Mouse (Mus musculus): ENCODE results near the gene Tsen34. TPM values are rescaled to one million over a fixed set of nuclear protein-coding genes. Genes with fewer than 3 reads are reported as not detected.

Gene Tsen34
- total RNA-seq, 1 experiment = 90.2 TPM

DNA sequence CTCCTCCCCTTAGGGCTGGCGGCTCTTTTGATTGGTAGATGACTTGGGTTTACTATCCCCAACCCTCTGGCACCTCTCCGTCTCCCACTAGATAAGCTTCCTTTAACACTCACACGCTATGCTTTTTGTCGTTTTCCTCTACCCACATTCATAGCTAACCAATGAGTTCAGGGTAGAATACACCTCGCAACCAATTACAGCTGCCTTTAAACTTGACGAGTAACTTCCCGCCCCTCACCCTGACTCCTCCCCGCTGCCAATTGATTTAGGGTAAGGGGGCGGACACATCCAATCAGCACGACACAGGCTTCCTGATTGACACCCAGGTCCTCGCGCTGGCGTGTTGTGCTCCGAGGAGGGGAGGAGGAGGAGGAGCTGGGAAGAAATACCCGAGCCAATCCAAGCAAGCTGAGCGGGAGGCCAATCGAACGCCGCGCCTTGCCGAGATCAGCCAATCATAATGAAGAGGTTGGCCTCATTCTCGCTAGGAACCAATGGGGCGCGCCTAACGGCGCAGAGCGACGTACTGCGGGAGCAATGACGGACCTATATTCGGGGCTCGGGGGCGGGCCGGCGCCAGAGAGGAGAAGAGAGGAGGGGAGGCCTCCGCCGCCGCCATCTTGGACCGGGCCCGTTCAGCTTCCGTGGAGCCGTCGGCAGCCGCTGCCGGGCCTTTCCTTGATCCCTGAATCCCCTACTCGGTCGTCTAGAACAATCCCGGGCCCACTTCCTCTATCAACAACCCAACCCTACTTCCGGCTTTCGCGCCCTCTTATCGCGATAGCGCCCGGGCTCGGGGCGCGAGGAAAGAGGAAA, 47.8 kb upstream of the Tsen34 start, which contains the start of gene Cnot3:
Gene Cnot3, plus strand, starts transcription at position 597 of the 816 bp plus-strand sequence.
- H3K36me3 ChIP-seq (ENCODE audit: control insufficient read depth, insufficient read depth, low read length, poor library complexity, severe bottlenecking) = peaks cover 27% of the 10 kb centered on the region
- H3K4me3 ChIP-seq (ENCODE audit: insufficient read depth in 1 of 2, low read depth in 1 of 2, low read length in 2 of 2, poor library complexity in 1 of 2, severe bottlenecking in 1 of 2) = peak within 1 kb of the TSS; percentile 90 to 93
- H3K9ac ChIP-seq (ENCODE audit: insufficient read depth, low read depth, low read length, poor library complexity, severe bottlenecking) = peak within 1 kb of the TSS; percentile 98
- H3K9me3 ChIP-seq (ENCODE audit: control insufficient read depth, insufficient read depth, low read depth, low read length) = no peaks in the 10 kb centered on the region
- in situ Hi-C loops (cut with MboI; ENCODE audit: low sequenced_read_pairs in 2 of 2, unreplicated experiment in 2 of 2) = no loop called here
- H3K4me1 ChIP-seq (ENCODE audit: control insufficient read depth in 2 of 2, insufficient read depth in 2 of 2, low read length in 2 of 2, poor library complexity in 1 of 2) = peaks cover 2 to 14% of the 10 kb centered on the region in 2 experiments; a peak in 2 of 4 replicates
- peak within 1 kb of the TSS; percentile 92 for H3K27ac ChIP-seq (ENCODE audit: insufficient read depth, low read depth, low read length, poor library complexity, severe bottlenecking)
- TF ChIP-seq HCFC1 (IDR thresholded peaks at IDR 0.05; ENCODE audit: borderline replicate concordance, insufficient read depth, low read length) (peak; percentile 55; the same call in 1 of the 2 replicates), CHD2 (IDR thresholded peaks at IDR 0.05; ENCODE audit: low read depth, low read length) (peak; percentile 96), ZC3H11A (IDR thresholded peaks at IDR 0.05; ENCODE audit: borderline replicate concordance, low read depth, low read length) (no peak)
- DNase-seq (ENCODE audit: low read depth, low spot score) = peak; percentile 99

DNA sequence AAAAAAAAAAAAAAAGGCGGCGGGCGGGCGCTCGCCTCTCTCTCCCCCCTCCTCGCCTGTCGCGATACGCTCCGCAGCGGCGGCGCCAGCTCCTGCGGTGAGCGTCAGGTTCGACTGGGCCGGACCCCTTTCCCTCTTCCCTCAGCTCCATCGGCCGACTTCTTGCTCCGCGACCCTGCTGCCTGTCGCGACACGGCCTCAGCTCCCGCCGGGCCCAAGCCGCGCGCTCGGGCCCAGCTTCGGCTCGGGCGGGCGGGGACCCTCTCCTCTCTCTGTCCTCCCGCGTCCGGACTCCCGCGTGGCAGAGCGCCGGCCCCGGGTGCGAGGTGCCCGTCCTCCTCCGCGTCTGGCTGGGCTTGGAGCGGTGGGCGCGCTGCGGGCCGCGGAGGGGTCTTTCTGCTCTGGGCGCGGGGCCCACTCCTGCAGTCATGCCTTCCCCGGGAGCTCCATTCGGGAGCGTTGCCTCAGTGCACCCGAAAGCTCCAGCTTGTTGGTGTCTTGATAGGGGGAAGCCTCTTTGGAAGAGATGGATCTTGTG, 47.1 kb upstream of the Tsen34 start:
- TF ChIP-seq ZNF384 (IDR thresholded peaks at IDR 0.05; ENCODE audit: low read depth, low read length) (peak; percentile 98), HCFC1 (IDR thresholded peaks at IDR 0.05; ENCODE audit: borderline replicate concordance, insufficient read depth, low read length) (no peak)
- in situ Hi-C loops (cut with MboI; ENCODE audit: low sequenced_read_pairs in 2 of 2, unreplicated experiment in 2 of 2) = no loop called here
- H3K4me1 ChIP-seq (ENCODE audit: control insufficient read depth in 2 of 2, insufficient read depth in 2 of 2, low read length in 2 of 2, poor library complexity in 1 of 2) = peaks cover 2 to 14% of the 10 kb centered on the region in 2 experiments; a peak in 2 of 4 replicates
- no peaks in the 10 kb centered on the region for H3K9me3 ChIP-seq (ENCODE audit: control insufficient read depth, insufficient read depth, low read depth, low read length)
- H3K9ac ChIP-seq (ENCODE audit: insufficient read depth, low read depth, low read length, poor library complexity, severe bottlenecking) = peak overlapping the region; percentile 98
- peak overlapping the region; percentile 92 for H3K27ac ChIP-seq (ENCODE audit: insufficient read depth, low read depth, low read length, poor library complexity, severe bottlenecking)
- peak overlapping the region; percentile 90 to 93 for H3K4me3 ChIP-seq (ENCODE audit: insufficient read depth in 1 of 2, low read depth in 1 of 2, low read length in 2 of 2, poor library complexity in 1 of 2, severe bottlenecking in 1 of 2)
- no peak for DNase-seq (ENCODE audit: low read depth, low spot score)
- H3K36me3 ChIP-seq (ENCODE audit: control insufficient read depth, insufficient read depth, low read length, poor library complexity, severe bottlenecking) = peaks cover 24% of the 10 kb centered on the region

DNA sequence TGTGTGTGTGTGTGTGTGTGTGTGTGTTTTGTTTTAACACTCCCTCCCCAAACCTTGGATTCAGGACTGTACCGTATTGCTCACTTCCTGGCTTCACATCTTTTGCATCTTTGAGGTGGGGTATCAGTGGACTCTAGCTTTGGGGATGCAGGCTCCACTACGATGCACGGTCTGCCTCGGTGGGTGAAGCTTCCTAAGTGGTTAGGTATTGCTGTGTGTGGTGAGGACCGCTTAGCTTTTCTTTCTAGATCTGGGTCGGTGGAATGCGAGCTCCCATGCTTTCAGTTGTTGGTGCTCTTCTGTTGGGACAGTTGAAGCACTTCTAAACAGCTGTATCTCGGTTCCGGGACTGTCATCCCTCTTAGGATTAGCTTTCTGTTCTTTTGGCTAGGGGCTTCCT, 46.5 kb upstream of the Tsen34 start:
- H3K9ac ChIP-seq (ENCODE audit: insufficient read depth, low read depth, low read length, poor library complexity, severe bottlenecking) = peak overlapping the region; percentile 98
- no peak for DNase-seq (ENCODE audit: low read depth, low spot score)
- H3K4me3 ChIP-seq (ENCODE audit: insufficient read depth in 1 of 2, low read depth in 1 of 2, low read length in 2 of 2, poor library complexity in 1 of 2, severe bottlenecking in 1 of 2) = peak overlapping the region; percentile 90 to 93
- no peak for TF ChIP-seq HCFC1 (IDR thresholded peaks at IDR 0.05; ENCODE audit: borderline replicate concordance, insufficient read depth, low read length)
- no peak for TF ChIP-seq ZNF384 (IDR thresholded peaks at IDR 0.05; ENCODE audit: low read depth, low read length)
- no peak for TF ChIP-seq ZC3H11A (IDR thresholded peaks at IDR 0.05; ENCODE audit: borderline replicate concordance, low read depth, low read length)
- TF ChIP-seq MAFK (IDR thresholded peaks at IDR 0.05; ENCODE audit: insufficient read depth, low read depth, low read length) = no peak
- TF ChIP-seq CHD2 (IDR thresholded peaks at IDR 0.05; ENCODE audit: low read depth, low read length) = no peak
- H3K36me3 ChIP-seq (ENCODE audit: control insufficient read depth, insufficient read depth, low read length, poor library complexity, severe bottlenecking) = peaks cover 24% of the 10 kb centered on the region
- peaks cover 2 to 14% of the 10 kb centered on the region in 2 experiments; a peak in 2 of 4 replicates for H3K4me1 ChIP-seq (ENCODE audit: control insufficient read depth in 2 of 2, insufficient read depth in 2 of 2, low read length in 2 of 2, poor library complexity in 1 of 2)
- no peak overlapping the region for H3K27ac ChIP-seq (ENCODE audit: insufficient read depth, low read depth, low read length, poor library complexity, severe bottlenecking)
- no peaks in the 10 kb centered on the region for H3K9me3 ChIP-seq (ENCODE audit: control insufficient read depth, insufficient read depth, low read depth, low read length)
- in situ Hi-C loops (cut with MboI; ENCODE audit: low sequenced_read_pairs in 2 of 2, unreplicated experiment in 2 of 2) = no loop called here

DNA sequence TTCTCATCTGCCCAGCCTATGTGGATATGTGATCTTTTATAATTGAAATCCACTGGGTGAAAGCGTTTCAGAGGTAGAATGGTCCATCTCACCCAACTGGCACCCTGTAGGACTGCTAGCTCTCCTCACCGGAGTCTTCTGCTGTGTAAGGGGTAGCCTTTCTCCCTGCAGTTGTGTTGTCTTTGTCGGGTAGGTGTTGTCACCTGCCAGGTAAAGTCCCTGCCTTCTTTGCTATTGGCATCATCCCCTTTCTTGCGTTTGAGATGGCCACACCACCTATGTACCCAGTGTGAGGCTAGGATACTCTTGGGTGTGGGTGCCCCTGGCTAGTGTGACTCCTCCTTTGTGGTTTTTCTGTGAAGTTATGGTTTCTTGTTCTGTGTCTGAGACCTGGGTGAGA, 46.0 kb upstream of the Tsen34 start:
- H3K9me3 ChIP-seq (ENCODE audit: control insufficient read depth, insufficient read depth, low read depth, low read length) = no peaks in the 10 kb centered on the region
- in situ Hi-C loops (cut with MboI; ENCODE audit: low sequenced_read_pairs in 2 of 2, unreplicated experiment in 2 of 2) = no loop called here
- peak overlapping the region; percentile 90 to 93 for H3K4me3 ChIP-seq (ENCODE audit: insufficient read depth in 1 of 2, low read depth in 1 of 2, low read length in 2 of 2, poor library complexity in 1 of 2, severe bottlenecking in 1 of 2)
- no peak overlapping the region for H3K27ac ChIP-seq (ENCODE audit: insufficient read depth, low read depth, low read length, poor library complexity, severe bottlenecking)
- H3K4me1 ChIP-seq (ENCODE audit: control insufficient read depth in 2 of 2, insufficient read depth in 2 of 2, low read length in 2 of 2, poor library complexity in 1 of 2) = peaks cover 2 to 14% of the 10 kb centered on the region in 2 experiments; a peak in 2 of 4 replicates
- no peak for DNase-seq (ENCODE audit: low read depth, low spot score)
- TF ChIP-seq ZC3H11A (IDR thresholded peaks at IDR 0.05; ENCODE audit: borderline replicate concordance, low read depth, low read length) (no peak), MAFK (IDR thresholded peaks at IDR 0.05; ENCODE audit: insufficient read depth, low read depth, low read length) (no peak), CHD2 (IDR thresholded peaks at IDR 0.05; ENCODE audit: low read depth, low read length) (no peak), ZNF384 (IDR thresholded peaks at IDR 0.05; ENCODE audit: low read depth, low read length) (no peak), HCFC1 (IDR thresholded peaks at IDR 0.05; ENCODE audit: borderline replicate concordance, insufficient read depth, low read length) (no peak)
- peak overlapping the region; percentile 98 for H3K9ac ChIP-seq (ENCODE audit: insufficient read depth, low read depth, low read length, poor library complexity, severe bottlenecking)
- peaks cover 24% of the 10 kb centered on the region for H3K36me3 ChIP-seq (ENCODE audit: control insufficient read depth, insufficient read depth, low read length, poor library complexity, severe bottlenecking)

Data from ES-E14 (cell line).